Comparison of ENCODE assay signal across 9 mouse cellular contexts in the genomic region with DNA sequence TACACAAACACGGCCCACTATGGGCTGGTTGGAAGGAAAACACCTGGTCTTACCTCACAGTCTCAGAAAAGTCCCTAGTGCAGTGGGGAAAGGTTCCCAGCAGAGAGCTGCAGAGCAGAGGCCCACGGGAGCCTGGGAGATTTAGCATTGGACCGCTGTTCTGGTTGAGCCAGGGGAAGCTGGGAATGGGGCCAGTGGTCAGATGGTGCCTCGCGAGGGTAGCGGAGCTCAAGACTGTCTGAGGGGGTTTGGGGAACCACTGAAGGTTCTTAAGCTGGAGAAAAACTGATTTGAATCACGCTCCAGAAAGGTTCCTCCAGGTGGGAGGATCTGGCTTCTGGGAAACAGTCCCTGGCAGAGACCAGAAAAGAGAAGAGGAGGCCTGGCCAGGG.
DNase-seq lines count a peak whose midpoint lies in the region; ATAC-seq lines count a peak whose summit lies in the region.
"Had no signal": no experiment of that assay in that cellular context is flagged by ENCODE, and none has a peak within 500 bp of the region (broad histone marks: within the 10 kb centered on the region; RNA-seq: fewer than 3 reads in every experiment).

No protein-coding gene starts in this region.

- peak; percentile 23 to 25 for DNase-seq in left cerebral cortex, adult 18-20 months (ENCODE audit: low spot score in 2 of 2)
- DNase-seq in left cerebral cortex, postnatal 10 days (ENCODE audit: extremely low spot score in 1 of 2, low spot score in 2 of 2): no peak
- DNase-seq in cerebellum, adult 9-11 months: peak; percentile 53
- no peak for DNase-seq in hindbrain, embryonic 10.5 days (ENCODE audit: low spot score)
- no peak for DNase-seq in spleen, postnatal 14 days (ENCODE audit: low spot score in 2 of 2)
- no peak for DNase-seq in layer of hippocampus, adult 9-10 months (ENCODE audit: low spot score)
- DNase-seq in kidney, postnatal 4 days: no peak
- DNase-seq: gastrocnemius, adult 2 months had no signal

- H3K4me3 ChIP-seq in hindbrain, embryonic 10.5 days: peak overlapping the region; percentile 43
- no peak overlapping the region for H3K4me3 ChIP-seq in midbrain, embryonic 16.5 days (ENCODE audit: low read depth, low read length)
- H3K4me3 ChIP-seq: gastrocnemius, adult 2 months had no signal

- H3K36me3 ChIP-seq in hindbrain, embryonic 10.5 days: no peaks in the 10 kb centered on the region
- no peaks in the 10 kb centered on the region for H3K36me3 ChIP-seq in midbrain, embryonic 16.5 days (ENCODE audit: control insufficient read depth, insufficient read depth, low read length)

- H3K9ac ChIP-seq in midbrain, embryonic 16.5 days (ENCODE audit: low read depth, low read length): peak overlapping the region; percentile 46

- ATAC-seq in midbrain, embryonic 16.5 days: peak; percentile 50; the same call in 1 of the 2 replicates

- WGBS in hindbrain, embryonic 10.5 days: 21% methylated on average over 7 of the region's 7 CpGs
- WGBS in midbrain, embryonic 16.5 days: 14% methylated on average over 7 of the region's 7 CpGs

- H3K4me1 ChIP-seq in hindbrain, embryonic 10.5 days (replicated peaks): peaks cover 46% of the 10 kb centered on the region
- H3K4me1 ChIP-seq in midbrain, embryonic 16.5 days (ENCODE audit: control insufficient read depth, insufficient read depth, low read length): peaks cover 12% of the 10 kb centered on the region

- no peaks in the 10 kb centered on the region for H3K9me3 ChIP-seq in hindbrain, embryonic 10.5 days
- H3K9me3 ChIP-seq in midbrain, embryonic 16.5 days (replicated peaks; ENCODE audit: control insufficient read depth, low read length, poor library complexity, severe bottlenecking): no peaks in the 10 kb centered on the region

- H3K27me3 ChIP-seq in hindbrain, embryonic 10.5 days (ENCODE audit: insufficient read depth, poor library complexity, severe bottlenecking): 0 out of 2 replicates have a peak, but pooled peaks cover 14% of the 10 kb centered on the region
- no peaks in the 10 kb centered on the region for H3K27me3 ChIP-seq in midbrain, embryonic 16.5 days (ENCODE audit: control insufficient read depth, insufficient read depth, low read depth, low read length)

- H3K4me2 ChIP-seq in midbrain, embryonic 16.5 days (ENCODE audit: low read length): peak overlapping the region; percentile 40

- intact Hi-C loops in left cerebral cortex, postnatal 10 days (cut with DNase I): no loop called here

- peak overlapping the region; percentile 95 for H3K27ac ChIP-seq in hindbrain, embryonic 10.5 days
- peak overlapping the region; percentile 65; the same call in 1 of the 2 replicates for H3K27ac ChIP-seq in midbrain, embryonic 16.5 days (ENCODE audit: low read length)
- H3K27ac ChIP-seq: gastrocnemius, adult 2 months had no signal

Comparison
In these comparisons a context has a peak if more than half of its experiments do, and no peak if none do; other contexts are left out.
1. DNase-seq: peak in left cerebral cortex, adult 18-20 months (2 of 2) and cerebellum, adult 9-11 months (single experiment); none in left cerebral cortex, postnatal 10 days (0 of 2), hindbrain, embryonic 10.5 days (single experiment), spleen, postnatal 14 days (0 of 2), layer of hippocampus, adult 9-10 months (single experiment) and kidney, postnatal 4 days (0 of 2).